Comparison of ENCODE assay signal across 16 mouse cellular contexts in genomic region chr10:83324871-83325270, GRCm38 (mm10).
"Had no signal": no experiment of that assay in that cellular context is flagged by ENCODE, and none has a peak within 500 bp of the region (broad histone marks: within the 10 kb centered on the region; RNA-seq: fewer than 3 reads in every experiment).

No protein-coding gene starts in this region.

- H3K9me3 ChIP-seq: neural tube, embryonic 13.5 days; neural tube, embryonic 15.5 days; stomach, embryonic 15.5 days had no signal

- H3K27me3 ChIP-seq: neural tube, embryonic 13.5 days; neural tube, embryonic 15.5 days; stomach, embryonic 15.5 days had no signal

- H3K4me1 ChIP-seq: neural tube, embryonic 13.5 days; neural tube, embryonic 15.5 days; stomach, embryonic 15.5 days had no signal

- DNase-seq: retina, postnatal 1 day; right cerebral cortex, adult 18-20 months; right cerebral cortex, postnatal 14 days; right cerebral cortex, postnatal 25 days; right cerebral cortex, postnatal 4 days; spleen, adult 18-20 months; thymus, adult 18-20 months; thymus, adult 2 months; thymus, postnatal 14 days; thymus, postnatal 25 days; thymus, postnatal 36 days; thymus, postnatal 4 days had no signal

- H3K4me3 ChIP-seq: neural tube, embryonic 13.5 days; neural tube, embryonic 15.5 days; stomach, embryonic 15.5 days had no signal

- H3K27ac ChIP-seq: neural tube, embryonic 13.5 days; neural tube, embryonic 15.5 days; stomach, embryonic 15.5 days; stomach, postnatal 0 days had no signal

- H3K36me3 ChIP-seq: neural tube, embryonic 13.5 days; neural tube, embryonic 15.5 days; stomach, embryonic 15.5 days had no signal

- H3K4me2 ChIP-seq: neural tube, embryonic 13.5 days; neural tube, embryonic 15.5 days; stomach, embryonic 15.5 days had no signal

- H3K9ac ChIP-seq: neural tube, embryonic 13.5 days; neural tube, embryonic 15.5 days; stomach, embryonic 15.5 days had no signal
